Mouse (Mus musculus): ENCODE measurements at regions not wholly inside any gene's neighbourhood (a gene's known extent, or its start where the extent isn't known, plus 50 kb on each side); places are given as distances from the start of the nearest gene placed in this dataset.

DNA sequence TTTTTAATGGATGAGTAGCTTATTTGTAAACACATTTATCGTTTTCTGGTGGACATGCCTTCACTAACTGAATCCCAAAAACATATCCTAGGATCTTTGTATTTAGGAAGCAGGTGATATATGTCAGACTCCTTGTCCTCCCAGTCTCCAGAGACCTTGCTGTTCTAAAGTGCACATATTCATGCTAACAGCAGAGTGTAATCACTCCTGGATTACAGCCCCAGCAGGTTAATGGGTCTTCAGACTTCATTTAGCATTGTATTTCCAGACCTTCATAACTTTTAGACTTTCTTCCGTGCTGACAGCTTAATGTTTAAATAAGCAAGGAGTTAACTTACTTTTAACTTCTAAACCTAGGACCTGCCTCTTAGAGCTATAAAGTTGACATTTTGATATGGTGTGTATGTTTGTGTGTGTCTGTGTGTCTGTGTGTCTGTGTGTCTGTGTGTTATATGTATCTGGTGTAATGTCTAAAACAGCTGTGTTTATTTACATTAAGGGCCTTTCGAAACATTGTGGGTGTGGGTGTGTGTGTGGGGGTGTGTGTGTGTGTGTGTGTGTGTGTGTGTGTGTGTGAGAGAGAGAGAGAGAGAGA is 398.3 kb downstream of the Gm4340 start:
- 67% methylated on average over 3 of the region's 3 CpGs for WGBS
- Histone ChIP-seq H3K9ac (ENCODE audit: low read depth, low read length) (no peak overlapping the region), H3K4me3 (ENCODE audit: low read depth, low read length) (no peak overlapping the region), H3K27me3 (replicated peaks; ENCODE audit: control insufficient read depth, insufficient read depth, low read length) (no peaks in the 10 kb centered on the region), H3K4me2 (ENCODE audit: low read depth, low read length) (no peak overlapping the region), H3K4me1 (ENCODE audit: control insufficient read depth, insufficient read depth, low read length) (no peaks in the 10 kb centered on the region), H3K9me3 (ENCODE audit: control insufficient read depth, low read length) (no peaks in the 10 kb centered on the region), H3K27ac (replicated peaks; ENCODE audit: low read depth, low read length) (no peak overlapping the region), H3K36me3 (ENCODE audit: control insufficient read depth, insufficient read depth, low read length) (no peaks in the 10 kb centered on the region)
- no peak for ATAC-seq (ENCODE audit: low read depth)
- no peak for DNase-seq (ENCODE audit: low spot score)

DNA sequence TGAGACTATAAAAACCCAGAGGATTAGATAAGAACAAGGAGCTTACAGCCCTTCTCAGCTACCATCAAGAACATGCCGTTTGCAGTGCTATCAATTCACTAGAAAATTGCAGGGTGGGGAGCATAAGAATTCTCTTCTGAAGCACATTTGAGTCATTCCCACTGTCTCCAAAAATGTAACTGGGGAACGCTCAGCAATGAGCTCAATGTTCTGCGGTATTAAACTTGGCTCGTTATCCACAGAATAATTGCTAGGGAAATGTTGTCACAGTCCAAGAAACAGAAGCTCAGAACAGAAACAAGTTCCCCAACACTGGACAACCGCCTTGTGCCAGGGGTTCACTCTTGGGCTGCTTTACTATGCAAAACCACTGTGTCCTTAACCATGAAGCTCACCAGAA is 402.1 kb downstream of the Gm4340 start:
- DNase-seq (ENCODE audit: low spot score) = peak; percentile 1
- Histone ChIP-seq H3K9me3 (ENCODE audit: control insufficient read depth, low read length) (no peaks in the 10 kb centered on the region), H3K4me1 (ENCODE audit: control insufficient read depth, insufficient read depth, low read length) (no peaks in the 10 kb centered on the region), H3K36me3 (ENCODE audit: control insufficient read depth, insufficient read depth, low read length) (no peaks in the 10 kb centered on the region), H3K4me2 (ENCODE audit: low read depth, low read length) (no peak overlapping the region), H3K27me3 (replicated peaks; ENCODE audit: control insufficient read depth, insufficient read depth, low read length) (no peaks in the 10 kb centered on the region), H3K4me3 (ENCODE audit: low read depth, low read length) (no peak overlapping the region), H3K9ac (ENCODE audit: low read depth, low read length) (no peak overlapping the region), H3K27ac (replicated peaks; ENCODE audit: low read depth, low read length) (no peak overlapping the region)
- 79% methylated on average over 5 of the region's 5 CpGs for WGBS
- no peak for ATAC-seq (ENCODE audit: low read depth)

DNA sequence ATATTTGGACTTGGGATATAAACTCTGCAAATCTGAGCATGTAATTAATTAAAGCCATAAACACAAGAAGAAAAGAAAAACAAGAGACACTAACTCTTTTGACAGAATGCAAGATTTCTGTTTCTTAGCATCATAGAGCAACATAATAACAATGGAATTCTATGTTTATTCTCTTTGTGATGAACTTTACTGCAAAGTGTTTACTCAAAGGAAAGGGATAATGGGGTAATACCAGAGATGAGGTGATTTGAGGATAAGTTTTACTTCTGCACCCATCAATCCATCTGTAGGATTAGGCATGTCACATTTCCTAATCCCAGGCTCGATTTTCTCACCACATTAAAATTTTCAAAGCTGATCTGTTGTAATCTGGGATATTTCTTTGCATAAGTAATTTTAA is 433.8 kb downstream of the Gm4340 start:
- no peak overlapping the region for H3K4me2 ChIP-seq (ENCODE audit: low read depth, low read length)
- no peak for DNase-seq (ENCODE audit: low spot score)
- 55% methylated on average over 1 of the region's 1 CpGs for WGBS
- H3K4me3 ChIP-seq (ENCODE audit: low read depth, low read length) = no peak overlapping the region
- no peak for ATAC-seq (ENCODE audit: low read depth)
- no peak overlapping the region for H3K9ac ChIP-seq (ENCODE audit: low read depth, low read length)
- H3K36me3 ChIP-seq (ENCODE audit: control insufficient read depth, insufficient read depth, low read length) = no peaks in the 10 kb centered on the region
- H3K4me1 ChIP-seq (ENCODE audit: control insufficient read depth, insufficient read depth, low read length) = no peaks in the 10 kb centered on the region
- no peaks in the 10 kb centered on the region for H3K9me3 ChIP-seq (ENCODE audit: control insufficient read depth, low read length)
- H3K27me3 ChIP-seq (replicated peaks; ENCODE audit: control insufficient read depth, insufficient read depth, low read length) = no peaks in the 10 kb centered on the region
- H3K27ac ChIP-seq (replicated peaks; ENCODE audit: low read depth, low read length) = no peak overlapping the region

DNA sequence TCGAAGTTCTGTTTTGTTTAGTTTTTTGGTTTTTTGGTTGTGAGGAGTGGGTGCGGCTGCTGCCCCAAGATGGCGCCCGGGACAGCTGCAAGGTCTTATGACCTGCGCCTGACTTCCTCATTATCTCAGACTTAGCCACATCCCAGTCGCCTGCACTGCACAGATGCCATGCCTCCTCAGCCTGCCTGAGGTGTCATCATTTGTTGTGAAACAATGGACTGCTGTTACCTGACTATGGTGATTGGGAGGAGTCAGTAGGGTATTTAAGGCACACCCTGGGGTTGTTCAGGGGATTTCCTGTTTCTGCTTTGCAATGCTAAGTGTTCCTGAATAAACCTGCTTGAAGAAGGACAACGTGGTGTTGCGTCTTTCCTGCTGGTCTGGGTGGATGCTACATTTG is 457.2 kb downstream of the Gm4340 start:
- H3K36me3 ChIP-seq (ENCODE audit: control insufficient read depth, insufficient read depth, low read length) = no peaks in the 10 kb centered on the region
- no peaks in the 10 kb centered on the region for H3K27me3 ChIP-seq (replicated peaks; ENCODE audit: control insufficient read depth, insufficient read depth, low read length)
- H3K9me3 ChIP-seq (ENCODE audit: control insufficient read depth, low read length) = no peaks in the 10 kb centered on the region
- DNase-seq (ENCODE audit: low spot score) (no peak), ATAC-seq (ENCODE audit: low read depth) (no peak)
- WGBS = 86% methylated on average over 8 of the region's 8 CpGs
- H3K4me2 ChIP-seq (ENCODE audit: low read depth, low read length) = no peak overlapping the region
- H3K4me1 ChIP-seq (ENCODE audit: control insufficient read depth, insufficient read depth, low read length) = no peaks in the 10 kb centered on the region
- no peak overlapping the region for H3K4me3 ChIP-seq (ENCODE audit: low read depth, low read length)
- H3K27ac ChIP-seq (replicated peaks; ENCODE audit: low read depth, low read length) = no peak overlapping the region
- no peak overlapping the region for H3K9ac ChIP-seq (ENCODE audit: low read depth, low read length)

DNA sequence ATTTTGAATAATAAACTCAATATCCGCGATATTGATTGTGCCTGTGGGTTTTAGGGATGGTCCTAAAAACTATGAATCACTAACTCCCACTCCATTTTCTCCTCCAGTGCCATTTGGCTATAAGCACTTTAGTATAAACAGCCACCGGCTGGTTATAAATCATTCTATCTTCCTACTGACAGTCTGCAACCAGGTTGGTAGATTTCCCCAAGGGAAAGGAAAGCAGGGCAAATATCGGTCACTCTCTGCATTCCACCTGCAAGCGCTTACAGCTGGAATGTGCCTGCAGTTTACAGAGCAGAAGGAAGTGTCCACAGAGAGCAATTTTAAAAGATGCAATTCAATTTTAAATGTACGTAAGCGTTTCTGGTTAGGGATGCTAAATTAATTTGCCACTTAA is 466.5 kb downstream of the Gm4340 start:
- Histone ChIP-seq H3K9me3 (ENCODE audit: control insufficient read depth, low read length) (no peaks in the 10 kb centered on the region), H3K36me3 (ENCODE audit: control insufficient read depth, insufficient read depth, low read length) (no peaks in the 10 kb centered on the region), H3K27ac (replicated peaks; ENCODE audit: low read depth, low read length) (no peak overlapping the region), H3K4me1 (ENCODE audit: control insufficient read depth, insufficient read depth, low read length) (no peaks in the 10 kb centered on the region), H3K4me3 (ENCODE audit: low read depth, low read length) (no peak overlapping the region), H3K27me3 (replicated peaks; ENCODE audit: control insufficient read depth, insufficient read depth, low read length) (no peaks in the 10 kb centered on the region), H3K9ac (ENCODE audit: low read depth, low read length) (no peak overlapping the region), H3K4me2 (ENCODE audit: low read depth, low read length) (no peak overlapping the region)
- DNase-seq (ENCODE audit: low spot score) (peak; percentile 23), ATAC-seq (ENCODE audit: low read depth) (no peak)
- 38% methylated on average over 7 of the region's 7 CpGs for WGBS

DNA sequence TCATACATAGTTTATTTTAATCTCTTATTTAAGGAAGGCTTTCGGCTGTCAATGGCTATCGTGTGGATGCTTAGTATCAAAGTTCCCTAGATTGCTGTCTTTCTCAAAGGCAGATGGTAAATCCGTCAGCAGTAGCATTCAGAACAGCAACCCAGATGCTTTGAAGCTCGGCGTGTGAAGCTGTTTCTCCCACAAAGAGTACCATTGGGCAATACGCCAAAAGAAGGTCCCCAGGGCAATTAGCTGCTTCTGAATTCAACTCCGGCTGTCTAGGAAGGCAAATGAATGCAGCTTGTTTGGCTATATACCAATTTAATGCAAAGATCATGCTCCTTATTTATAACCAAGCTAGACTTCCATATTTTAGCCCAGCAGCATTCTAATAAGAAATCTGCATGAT is 467.8 kb downstream of the Gm4340 start:
- DNase-seq (ENCODE audit: low spot score) = peak; percentile 88
- ATAC-seq (ENCODE audit: low read depth) = 0 out of 2 replicates have a peak, but pooled peaks have one; percentile 30
- H3K4me2 ChIP-seq (ENCODE audit: low read depth, low read length) = no peak overlapping the region
- no peaks in the 10 kb centered on the region for H3K36me3 ChIP-seq (ENCODE audit: control insufficient read depth, insufficient read depth, low read length)
- no peaks in the 10 kb centered on the region for H3K4me1 ChIP-seq (ENCODE audit: control insufficient read depth, insufficient read depth, low read length)
- no peaks in the 10 kb centered on the region for H3K9me3 ChIP-seq (ENCODE audit: control insufficient read depth, low read length)
- no peak overlapping the region for H3K9ac ChIP-seq (ENCODE audit: low read depth, low read length)
- no peak overlapping the region for H3K4me3 ChIP-seq (ENCODE audit: low read depth, low read length)
- 14% methylated on average over 7 of the region's 7 CpGs for WGBS
- H3K27ac ChIP-seq (replicated peaks; ENCODE audit: low read depth, low read length) = no peak overlapping the region
- H3K27me3 ChIP-seq (replicated peaks; ENCODE audit: control insufficient read depth, insufficient read depth, low read length) = no peaks in the 10 kb centered on the region

DNA sequence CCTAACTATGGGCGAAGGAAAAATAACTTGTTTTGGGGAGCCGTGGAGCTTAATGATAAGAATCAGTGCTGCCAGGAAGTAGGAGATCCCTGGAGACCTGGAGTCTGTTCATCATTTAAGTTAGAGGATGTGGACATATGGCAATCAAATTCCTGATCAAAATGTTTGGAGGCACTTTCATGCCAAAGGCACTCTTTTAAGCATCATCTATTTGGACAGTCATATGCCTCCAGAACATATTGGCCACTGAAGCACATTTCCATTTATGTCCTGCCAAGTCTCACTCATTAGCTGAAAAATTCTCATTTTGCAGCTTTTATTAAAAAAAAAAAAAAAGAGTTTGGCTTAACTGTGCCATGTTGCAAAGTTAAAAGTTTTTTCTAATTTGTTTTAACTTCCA is 474.4 kb downstream of the Gm4340 start:
- no peaks in the 10 kb centered on the region for H3K27me3 ChIP-seq (replicated peaks; ENCODE audit: control insufficient read depth, insufficient read depth, low read length)
- no peak overlapping the region for H3K4me3 ChIP-seq (ENCODE audit: low read depth, low read length)
- no peaks in the 10 kb centered on the region for H3K36me3 ChIP-seq (ENCODE audit: control insufficient read depth, insufficient read depth, low read length)
- H3K4me2 ChIP-seq (ENCODE audit: low read depth, low read length) = no peak overlapping the region
- no peaks in the 10 kb centered on the region for H3K4me1 ChIP-seq (ENCODE audit: control insufficient read depth, insufficient read depth, low read length)
- WGBS = 53% methylated on average over 2 of the region's 2 CpGs
- no peak overlapping the region for H3K27ac ChIP-seq (replicated peaks; ENCODE audit: low read depth, low read length)
- H3K9me3 ChIP-seq (ENCODE audit: control insufficient read depth, low read length) = no peaks in the 10 kb centered on the region
- H3K9ac ChIP-seq (ENCODE audit: low read depth, low read length) = no peak overlapping the region
- ATAC-seq (ENCODE audit: low read depth) (no peak), DNase-seq (ENCODE audit: low spot score) (no peak)

DNA sequence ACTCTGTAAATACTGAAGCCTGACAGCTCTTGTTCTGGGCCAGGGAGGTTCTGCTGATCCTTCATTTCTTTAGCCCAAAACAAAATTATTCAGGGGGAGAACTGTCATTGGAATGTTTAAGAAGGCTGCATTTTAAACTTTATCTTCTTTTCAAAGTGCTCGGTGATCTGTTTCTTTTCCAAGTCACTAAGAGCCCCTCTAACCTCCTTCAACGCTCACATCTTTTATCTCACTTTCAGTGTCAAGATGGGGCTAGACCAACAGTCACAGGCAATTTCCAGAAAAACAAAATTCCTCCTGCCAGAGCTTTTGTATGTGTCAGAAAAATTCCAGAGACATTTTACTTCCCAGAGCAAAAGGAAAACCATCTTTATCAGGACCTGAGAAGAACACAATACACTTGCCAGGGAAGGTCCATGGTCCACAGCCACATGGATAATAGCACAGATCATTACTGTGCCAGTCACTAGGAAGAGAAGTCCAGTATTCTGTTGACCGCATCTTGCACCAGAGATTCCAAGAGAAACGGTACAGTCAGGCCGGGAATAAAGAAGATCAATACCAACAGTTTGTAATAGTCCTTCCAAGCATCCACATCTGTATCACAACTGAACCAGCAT is 491.0 kb downstream of the Gm4340 start:
- Histone ChIP-seq H3K27me3 (replicated peaks; ENCODE audit: control insufficient read depth, insufficient read depth, low read length) (no peaks in the 10 kb centered on the region), H3K9me3 (ENCODE audit: control insufficient read depth, low read length) (no peaks in the 10 kb centered on the region), H3K4me3 (ENCODE audit: low read depth, low read length) (no peak overlapping the region), H3K4me1 (ENCODE audit: control insufficient read depth, insufficient read depth, low read length) (no peaks in the 10 kb centered on the region), H3K27ac (replicated peaks; ENCODE audit: low read depth, low read length) (no peak overlapping the region), H3K9ac (ENCODE audit: low read depth, low read length) (no peak overlapping the region), H3K36me3 (ENCODE audit: control insufficient read depth, insufficient read depth, low read length) (no peaks in the 10 kb centered on the region), H3K4me2 (ENCODE audit: low read depth, low read length) (no peak overlapping the region)
- no peak for ATAC-seq (ENCODE audit: low read depth)
- DNase-seq (ENCODE audit: low spot score) = no peak
- WGBS = 74% methylated on average over 5 of the region's 5 CpGs

DNA sequence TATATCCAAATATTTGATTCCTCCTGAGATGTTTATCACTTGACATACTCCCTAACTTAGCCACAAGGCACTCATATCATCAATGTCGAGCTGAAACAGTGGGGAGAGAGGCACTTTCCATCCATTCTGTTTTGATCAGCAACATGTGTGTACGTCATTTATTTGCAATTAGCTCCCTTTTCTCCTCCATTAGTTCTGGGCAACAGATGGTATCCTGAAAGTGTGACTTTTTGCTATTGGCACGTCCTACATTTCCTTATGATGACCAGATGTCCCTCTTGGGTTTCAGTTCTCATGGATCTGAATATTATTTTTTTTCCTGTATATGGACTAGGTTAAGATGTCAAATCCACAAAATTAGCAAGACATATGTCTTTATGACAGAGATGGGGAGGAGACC is 492.0 kb downstream of the Gm4340 start:
- Histone ChIP-seq H3K4me2 (ENCODE audit: low read depth, low read length) (no peak overlapping the region), H3K9ac (ENCODE audit: low read depth, low read length) (no peak overlapping the region), H3K27me3 (replicated peaks; ENCODE audit: control insufficient read depth, insufficient read depth, low read length) (no peaks in the 10 kb centered on the region), H3K4me1 (ENCODE audit: control insufficient read depth, insufficient read depth, low read length) (no peaks in the 10 kb centered on the region), H3K36me3 (ENCODE audit: control insufficient read depth, insufficient read depth, low read length) (no peaks in the 10 kb centered on the region), H3K4me3 (ENCODE audit: low read depth, low read length) (no peak overlapping the region), H3K9me3 (ENCODE audit: control insufficient read depth, low read length) (no peaks in the 10 kb centered on the region), H3K27ac (replicated peaks; ENCODE audit: low read depth, low read length) (no peak overlapping the region)
- DNase-seq (ENCODE audit: low spot score) (peak; percentile 9), ATAC-seq (ENCODE audit: low read depth) (no peak)
- 45% methylated on average over 3 of the region's 3 CpGs for WGBS
